12 mouse cellular contexts compared by ENCODE assay signal in the genomic region with DNA sequence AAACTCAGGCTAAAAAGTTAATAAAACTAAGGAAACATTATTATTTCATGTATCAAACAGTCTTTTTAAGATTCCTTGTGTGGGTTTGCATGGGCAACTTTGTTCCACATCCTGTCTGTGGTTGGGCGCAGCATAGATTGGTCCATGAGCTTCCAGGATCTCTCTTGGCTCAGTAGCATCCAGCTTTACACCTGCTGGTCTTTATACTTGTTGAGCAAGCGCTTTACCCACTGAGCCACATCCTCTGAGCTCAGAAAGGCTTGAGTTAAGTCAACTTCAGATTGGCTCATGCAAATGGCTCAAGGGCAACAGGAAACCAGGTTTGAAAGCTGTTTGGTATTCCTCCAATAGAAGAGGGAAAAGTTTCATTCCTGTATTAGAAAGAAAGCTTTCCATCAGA.
"Had no signal": no experiment of that assay in that cellular context is flagged by ENCODE, and none has a peak within 500 bp of the region (broad histone marks: within the 10 kb centered on the region; RNA-seq: fewer than 3 reads in every experiment).

No protein-coding gene starts in this region.

- ATAC-seq: liver, embryonic 12.5 days had no signal

- DNase-seq: kidney, adult 11 months; kidney, adult 8-10 months; kidney, postnatal 25 days; layer of hippocampus, adult 9-11 months; liver; lung, adult 18-20 months; lung, postnatal 10 days; lung, postnatal 36 days; midbrain, embryonic 14.5 days; thymus, adult 18-20 months; thymus, postnatal 4 days had no signal
